9 mouse cellular contexts compared by ENCODE assay signal in genomic region chr7:87110985-87111372, GRCm38 (mm10).
DNase-seq lines count a peak whose midpoint lies in the region; ATAC-seq and TF ChIP-seq lines count a peak whose summit lies in the region.
"Had no signal": no experiment of that assay in that cellular context is flagged by ENCODE, and none has a peak within 500 bp of the region (broad histone marks: within the 10 kb centered on the region; RNA-seq: fewer than 3 reads in every experiment).

No protein-coding gene starts in this region.

- H3K27ac ChIP-seq in kidney, embryonic 15.5 days: no peak overlapping the region
- H3K27ac ChIP-seq in kidney, embryonic 14.5 days (ENCODE audit: low read depth, low read length): no peak overlapping the region
- no peak overlapping the region for H3K27ac ChIP-seq in embryonic facial prominence, embryonic 12.5 days
- 0 out of 2 replicates have a peak overlapping the region, but pooled peaks have one; percentile 17 for H3K27ac ChIP-seq in hindbrain, embryonic 12.5 days
- peak overlapping the region; percentile 38; the same call in 1 of the 2 replicates for H3K27ac ChIP-seq in midbrain, postnatal 0 days (ENCODE audit: low read depth, low read length)

- 77% methylated on average over 4 of the region's 4 CpGs for WGBS in kidney, embryonic 15.5 days
- WGBS in kidney, embryonic 14.5 days: 74% methylated on average over 4 of the region's 4 CpGs
- WGBS in embryonic facial prominence, embryonic 12.5 days: 54% methylated on average over 4 of the region's 4 CpGs
- WGBS in hindbrain, embryonic 12.5 days: 62% methylated on average over 4 of the region's 4 CpGs
- WGBS in midbrain, postnatal 0 days: 40% methylated on average over 4 of the region's 4 CpGs

- no peak for TF ChIP-seq CTCF in midbrain, postnatal 0 days (IDR thresholded peaks at IDR 0.05)

- no peaks in the 10 kb centered on the region for H3K4me1 ChIP-seq in kidney, embryonic 15.5 days
- H3K4me1 ChIP-seq in kidney, embryonic 14.5 days (ENCODE audit: control insufficient read depth, insufficient read depth, low read length): no peaks in the 10 kb centered on the region
- H3K4me1 ChIP-seq in embryonic facial prominence, embryonic 12.5 days: no peaks in the 10 kb centered on the region
- peaks cover 3% of the 10 kb centered on the region; the same call in 1 of the 2 replicates for H3K4me1 ChIP-seq in hindbrain, embryonic 12.5 days
- no peaks in the 10 kb centered on the region for H3K4me1 ChIP-seq in midbrain, postnatal 0 days (ENCODE audit: insufficient read depth, low read length)

- H3K27me3 ChIP-seq in kidney, embryonic 15.5 days: no peaks in the 10 kb centered on the region
- no peaks in the 10 kb centered on the region for H3K27me3 ChIP-seq in kidney, embryonic 14.5 days (ENCODE audit: control insufficient read depth, insufficient read depth, low read length)
- no peaks in the 10 kb centered on the region for H3K27me3 ChIP-seq in embryonic facial prominence, embryonic 12.5 days
- no peaks in the 10 kb centered on the region for H3K27me3 ChIP-seq in hindbrain, embryonic 12.5 days
- H3K27me3 ChIP-seq in midbrain, postnatal 0 days (ENCODE audit: insufficient read depth, low read length): no peaks in the 10 kb centered on the region

- H3K9ac ChIP-seq in kidney, embryonic 15.5 days: no peak overlapping the region
- H3K9ac ChIP-seq in kidney, embryonic 14.5 days (ENCODE audit: low read depth, low read length): no peak overlapping the region
- H3K9ac ChIP-seq in embryonic facial prominence, embryonic 12.5 days: no peak overlapping the region
- no peak overlapping the region; the same call in 1 of the 2 replicates for H3K9ac ChIP-seq in hindbrain, embryonic 12.5 days
- H3K9ac ChIP-seq in midbrain, postnatal 0 days (replicated peaks; ENCODE audit: low read length, poor library complexity, severe bottlenecking): peak overlapping the region; percentile 33; the same call in 1 of the 2 replicates
- H3K9ac ChIP-seq: lung, embryonic 14.5 days had no signal

- no peaks in the 10 kb centered on the region for H3K36me3 ChIP-seq in kidney, embryonic 15.5 days
- H3K36me3 ChIP-seq in kidney, embryonic 14.5 days (ENCODE audit: control insufficient read depth, insufficient read depth, low read length): no peaks in the 10 kb centered on the region
- no peaks in the 10 kb centered on the region for H3K36me3 ChIP-seq in embryonic facial prominence, embryonic 12.5 days
- H3K36me3 ChIP-seq in hindbrain, embryonic 12.5 days: no peaks in the 10 kb centered on the region
- H3K36me3 ChIP-seq in midbrain, postnatal 0 days (ENCODE audit: insufficient read depth, low read length): no peaks in the 10 kb centered on the region

- no peaks in the 10 kb centered on the region for H3K9me3 ChIP-seq in kidney, embryonic 15.5 days (replicated peaks)
- H3K9me3 ChIP-seq in kidney, embryonic 14.5 days (ENCODE audit: control insufficient read depth, low read length): no peaks in the 10 kb centered on the region
- no peaks in the 10 kb centered on the region for H3K9me3 ChIP-seq in embryonic facial prominence, embryonic 12.5 days
- H3K9me3 ChIP-seq in hindbrain, embryonic 12.5 days (replicated peaks): no peaks in the 10 kb centered on the region
- H3K9me3 ChIP-seq in midbrain, postnatal 0 days (ENCODE audit: low read length): no peaks in the 10 kb centered on the region

- no peak for ATAC-seq in kidney, embryonic 15.5 days (replicated peaks; ENCODE audit: low FRiP score)
- no peak for ATAC-seq in kidney, embryonic 14.5 days (ENCODE audit: low FRiP score, low TSS enrichment)
- ATAC-seq in embryonic facial prominence, embryonic 12.5 days (ENCODE audit: insufficient number of reproducible peaks, insufficient read depth, low FRiP score, low TSS enrichment): no peak
- ATAC-seq in hindbrain, embryonic 12.5 days (ENCODE audit: low FRiP score): peak; percentile 62
- ATAC-seq in midbrain, postnatal 0 days (ENCODE audit: low FRiP score): peak; percentile 45; the same call in 1 of the 2 replicates
- no peak for ATAC-seq in megakaryocyte progenitor cell, adult 5-6 weeks (replicated peaks; ENCODE audit: poor library complexity)

- peak; percentile 27 for DNase-seq in midbrain, postnatal 0 days (ENCODE audit: low spot score)
- no peak for DNase-seq in heart, adult 11 months
- DNase-seq in lung, postnatal 25 days (ENCODE audit: low spot score): no peak

- peak overlapping the region; percentile 36; the same call in 1 of the 2 replicates for H3K4me2 ChIP-seq in kidney, embryonic 15.5 days
- H3K4me2 ChIP-seq in kidney, embryonic 14.5 days (replicated peaks; ENCODE audit: low read depth, low read length): no peak overlapping the region; the same call in 1 of the 2 replicates
- H3K4me2 ChIP-seq in embryonic facial prominence, embryonic 12.5 days (replicated peaks): peak overlapping the region; percentile 34
- H3K4me2 ChIP-seq in hindbrain, embryonic 12.5 days (replicated peaks): peak overlapping the region; percentile 43
- H3K4me2 ChIP-seq in midbrain, postnatal 0 days (ENCODE audit: low read depth, low read length, poor library complexity, severe bottlenecking): 0 out of 2 replicates have a peak overlapping the region, but pooled peaks have one; percentile 13
- H3K4me2 ChIP-seq: lung, embryonic 14.5 days had no signal

- no peak overlapping the region for H3K4me3 ChIP-seq in kidney, embryonic 15.5 days (replicated peaks)
- H3K4me3 ChIP-seq in kidney, embryonic 14.5 days (ENCODE audit: low read length): no peak overlapping the region
- no peak overlapping the region for H3K4me3 ChIP-seq in embryonic facial prominence, embryonic 12.5 days
- H3K4me3 ChIP-seq in hindbrain, embryonic 12.5 days: peak overlapping the region; percentile 12
- H3K4me3 ChIP-seq in midbrain, postnatal 0 days (ENCODE audit: low read depth, low read length): no peak overlapping the region

Comparison
In these comparisons a context has a peak if more than half of its experiments do, and no peak if none do; other contexts are left out.
1. ATAC-seq: peak in hindbrain, embryonic 12.5 days (single experiment) and midbrain, postnatal 0 days (single experiment); none in kidney, embryonic 15.5 days (single experiment), kidney, embryonic 14.5 days (single experiment), embryonic facial prominence, embryonic 12.5 days (single experiment) and megakaryocyte progenitor cell, adult 5-6 weeks (single experiment).
2. H3K27ac ChIP-seq: peak in hindbrain, embryonic 12.5 days (single experiment) and midbrain, postnatal 0 days (single experiment); none in kidney, embryonic 15.5 days (single experiment), kidney, embryonic 14.5 days (single experiment) and embryonic facial prominence, embryonic 12.5 days (single experiment).